Mouse (Mus musculus) spleen, postnatal 36 days (tissue): ENCODE results near the gene Adrb1.
"Not testable (repeated sequence)": the region's sequence is repeated elsewhere in the genome, so short reads cannot be mapped to it uniquely, and the experiment has no call there.

Experiments
- DNase-seq, 2 experiments: peaks; one replicate each; pipeline ENCODE4 v3.0.0; 2022; ENCODE audit warnings: low spot score in 2 of 2, mixed read lengths in 1 of 2

The Adrb1 gene

DNA sequence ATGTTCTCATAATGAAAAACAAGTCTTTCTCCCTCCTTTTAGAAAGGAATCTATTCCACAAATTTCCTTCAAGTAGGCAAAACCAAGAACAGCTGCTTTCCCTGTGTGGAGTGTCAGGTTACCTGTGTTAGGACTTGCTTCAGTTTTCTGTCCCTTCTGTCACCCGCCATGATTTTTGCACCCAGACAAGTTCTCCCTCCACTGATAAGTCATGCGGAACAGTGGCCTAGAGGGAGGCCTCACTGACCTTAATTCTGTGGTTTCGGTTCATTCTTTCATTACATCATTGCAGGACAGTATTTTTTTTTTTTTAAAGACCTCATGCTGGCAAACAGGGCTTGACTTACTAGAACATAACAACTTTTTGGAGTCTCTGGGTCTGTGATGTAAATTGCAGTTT is 27.3 kb downstream of the Adrb1 start:
- no peak for DNase-seq

DNA sequence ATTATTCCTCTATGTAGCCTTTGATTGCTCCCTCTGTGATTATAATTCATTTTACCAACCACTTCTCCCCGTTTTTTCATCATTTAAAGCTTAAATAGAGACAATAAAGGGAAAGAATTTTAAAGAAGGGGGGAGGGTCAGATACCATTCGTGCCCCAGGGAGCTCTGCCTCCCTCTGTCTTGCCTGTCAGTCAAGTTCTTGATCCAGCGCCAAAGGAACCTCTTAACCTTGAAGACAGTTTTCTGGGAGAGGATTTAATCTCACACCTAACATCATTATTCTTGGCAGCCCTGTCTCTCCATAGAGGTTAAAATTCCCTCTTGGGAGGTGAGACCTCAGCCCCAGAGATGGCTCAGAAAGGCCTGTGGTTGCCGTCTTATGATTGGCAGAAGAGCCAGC is 28.7 kb downstream of the Adrb1 start:
- DNase-seq: no peak

DNA sequence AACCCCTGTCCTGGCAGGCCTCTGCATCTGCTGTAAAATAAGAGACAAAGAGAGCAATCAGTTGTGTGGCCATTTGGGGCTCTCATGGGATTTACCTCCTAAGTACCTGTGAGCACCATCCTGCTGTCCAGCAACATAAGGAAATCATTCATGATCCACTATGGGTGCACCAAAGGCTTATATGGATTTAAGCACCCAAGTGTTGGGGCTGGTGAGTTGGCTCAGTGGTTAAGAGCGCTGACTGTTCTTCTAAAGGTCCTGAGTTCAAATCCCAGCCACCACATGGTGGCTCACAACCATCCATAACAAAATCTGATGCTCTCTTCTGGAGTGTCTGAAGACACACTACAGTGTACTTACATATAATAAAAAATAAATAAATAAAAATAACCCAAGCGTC is 32.5 kb downstream of the Adrb1 start:
- DNase-seq: not testable (repeated sequence)

DNA sequence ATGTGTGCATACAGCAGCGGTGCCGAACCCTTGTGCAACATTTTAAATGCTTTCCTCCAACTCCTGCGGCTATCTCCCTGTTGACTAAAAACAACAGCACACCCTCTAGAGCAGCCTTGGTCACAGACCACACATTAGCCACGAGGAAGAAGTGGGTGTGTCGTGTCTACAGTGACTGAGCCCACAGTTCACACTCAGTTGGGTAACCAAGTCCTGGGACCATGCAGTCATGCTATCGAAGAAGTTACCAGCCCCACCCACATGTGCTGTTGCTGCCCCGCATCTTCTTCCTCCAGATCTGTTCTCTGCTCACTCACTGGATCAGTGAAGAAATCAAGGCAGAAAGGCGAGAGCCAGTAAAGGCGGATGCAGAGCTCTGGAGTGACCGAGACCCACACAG is 34.4 kb downstream of the Adrb1 start:
- DNase-seq: no peak

DNA sequence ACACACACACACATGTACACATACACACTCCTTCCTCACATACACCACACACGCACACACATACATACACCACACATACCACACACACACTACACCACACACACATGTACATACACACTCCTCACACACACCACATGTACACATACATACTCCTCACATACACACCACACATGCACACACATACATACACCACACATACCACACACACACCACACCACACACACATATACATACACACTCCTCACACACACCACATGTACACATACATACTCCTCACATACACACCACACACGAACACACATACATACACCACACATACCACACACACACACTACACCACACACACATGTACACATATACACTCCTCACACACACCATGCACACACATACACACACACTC is 36.3 kb downstream of the Adrb1 start:
- DNase-seq: no peak

DNA sequence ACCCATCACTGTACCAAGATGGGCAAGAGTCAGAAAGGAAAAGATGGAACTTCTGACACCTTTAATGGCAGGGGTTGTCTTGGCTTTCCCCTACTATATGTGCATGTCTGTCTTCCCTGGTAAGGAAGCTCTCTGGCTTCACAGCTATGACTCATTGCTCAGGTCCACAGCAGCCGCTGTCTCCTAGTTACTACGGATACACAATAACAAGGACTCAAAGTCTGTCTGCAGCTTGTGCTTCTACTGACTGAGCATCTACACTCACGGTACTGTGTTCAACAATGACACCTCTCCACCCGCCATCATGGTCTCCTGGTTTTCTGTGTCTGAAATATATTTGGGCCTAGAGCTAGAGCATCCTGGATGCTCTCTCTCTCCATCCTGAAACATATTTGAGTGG is 37.7 kb downstream of the Adrb1 start:
- DNase-seq: no peak

DNA sequence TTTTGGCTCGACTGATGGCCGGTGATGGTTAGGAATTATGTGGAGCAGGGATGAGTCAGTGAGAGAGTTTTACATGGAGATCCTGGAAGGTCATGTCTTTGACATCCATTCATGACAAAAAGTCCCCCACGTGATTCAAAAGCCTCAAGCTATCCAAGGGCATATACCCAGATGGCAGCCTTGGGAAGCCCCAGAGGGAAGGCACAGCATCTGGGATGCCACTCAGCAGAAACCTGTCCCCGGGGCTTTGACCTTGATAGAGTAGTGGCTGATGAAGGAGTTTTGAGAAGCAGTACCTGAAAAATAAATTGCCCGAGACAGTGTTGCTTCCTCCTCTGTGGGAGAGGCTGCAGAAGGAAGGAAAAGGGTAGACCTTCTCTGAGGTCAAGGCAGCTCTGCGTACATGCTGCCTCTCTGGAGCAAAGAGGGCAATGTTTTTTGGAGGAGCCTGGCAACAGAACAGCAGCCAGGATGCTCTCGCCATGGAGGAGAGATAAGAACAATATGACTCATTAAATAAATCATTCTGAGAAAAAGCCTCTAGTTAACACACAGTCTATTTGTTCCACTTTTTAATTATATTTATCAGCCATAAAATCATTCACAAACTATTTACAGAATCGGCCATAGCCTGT is 38.4 kb downstream of the Adrb1 start:
- DNase-seq: no peak

DNA sequence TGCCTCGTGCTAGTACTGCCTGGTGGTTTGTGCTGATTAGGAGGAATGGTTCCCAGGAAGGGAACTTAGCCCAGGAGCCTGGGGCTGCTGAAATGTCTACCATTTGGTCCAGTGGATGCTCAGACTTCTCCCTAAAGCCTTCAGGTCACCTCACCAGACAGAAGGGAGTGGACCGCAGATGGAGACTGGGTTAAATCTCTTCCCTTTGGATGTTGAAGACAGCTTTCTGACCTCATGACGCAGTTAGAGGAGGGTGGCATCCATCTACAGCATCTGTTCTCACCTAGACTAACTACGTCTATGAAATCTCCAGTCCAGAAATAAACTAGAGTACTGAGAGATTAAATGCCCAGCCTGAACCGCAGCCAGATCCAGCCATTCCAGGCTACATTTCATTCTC is 39.1 kb downstream of the Adrb1 start:
- no peak for DNase-seq

DNA sequence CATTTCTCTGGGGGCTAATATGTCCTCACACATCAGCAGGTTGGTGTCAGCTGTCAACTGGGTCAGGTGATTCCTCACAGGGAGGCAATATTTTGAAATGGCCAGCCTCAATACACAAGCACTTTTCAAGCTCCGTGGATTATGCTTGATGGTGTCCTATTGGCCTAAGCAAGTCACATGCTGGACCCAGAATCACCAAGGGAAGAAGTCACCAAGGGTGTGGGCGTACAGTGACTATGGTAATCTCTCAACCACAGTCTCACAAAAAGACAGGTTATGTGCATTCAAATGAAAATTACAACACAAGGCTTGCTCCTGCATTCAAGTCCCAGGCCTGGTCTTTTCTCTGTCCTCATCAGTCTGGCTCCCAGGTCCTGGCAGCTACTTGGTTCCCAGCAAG is 39.7 kb downstream of the Adrb1 start:
- DNase-seq: no peak

DNA sequence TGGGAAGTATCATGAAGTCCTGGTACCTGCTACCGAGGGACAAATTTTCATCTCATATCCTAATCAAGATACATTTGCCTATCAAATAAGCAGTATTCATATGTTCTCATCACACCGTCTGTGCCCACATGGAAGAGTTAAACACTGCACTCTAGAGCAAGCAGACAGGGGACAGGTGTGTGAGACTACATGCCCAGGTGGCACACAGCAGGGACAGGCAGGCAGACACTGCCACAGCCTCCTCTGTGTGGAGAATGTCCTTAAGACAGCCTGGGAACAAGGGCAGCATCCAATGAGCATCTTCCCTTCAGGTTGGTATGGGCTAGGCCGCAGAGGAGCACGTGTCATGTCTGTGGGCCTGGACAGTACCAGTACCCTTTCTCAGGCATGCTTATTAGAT is 40.7 kb downstream of the Adrb1 start:
- DNase-seq: no peak

DNA sequence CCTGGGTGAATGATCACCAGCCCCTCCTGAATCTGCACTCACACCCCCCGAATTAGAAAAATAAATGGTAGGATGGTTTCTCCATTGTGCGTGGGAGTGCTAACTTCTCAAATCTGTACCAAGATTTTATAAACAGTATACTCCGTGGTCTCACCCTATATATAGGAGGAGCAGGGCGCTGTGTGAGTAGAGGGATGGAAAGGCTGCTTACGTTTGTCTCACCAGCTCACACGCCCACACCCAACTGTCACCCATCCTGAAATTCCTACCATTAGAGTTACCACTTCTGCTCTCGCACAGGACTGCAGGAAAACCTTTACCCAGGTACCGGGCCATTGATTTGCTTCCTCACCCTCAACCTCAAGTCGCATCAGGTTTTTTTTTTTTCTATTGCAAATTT is 47.0 kb downstream of the Adrb1 start:
- DNase-seq: no peak

DNA sequence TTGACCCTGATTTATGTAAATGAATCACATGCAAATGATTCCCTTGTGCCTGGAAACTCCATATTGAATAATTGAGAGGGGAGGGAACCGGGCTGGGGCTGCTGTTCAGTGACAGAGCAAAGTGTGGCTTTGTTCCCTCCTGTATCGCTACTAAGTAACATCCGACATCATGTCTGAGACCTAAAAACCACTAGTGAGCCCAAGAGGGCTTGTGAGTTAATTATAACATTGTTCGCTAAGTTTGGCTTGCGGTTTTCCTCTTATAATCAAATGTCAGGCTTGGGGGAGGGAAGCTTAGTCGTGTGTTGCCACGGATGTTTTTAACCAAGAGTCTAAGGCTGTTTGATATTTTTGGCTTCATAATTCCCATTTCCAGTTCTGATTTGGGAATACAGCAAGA is 50.2 kb downstream of the Adrb1 start:
- peak; percentile 68 to 70 for DNase-seq

DNA sequence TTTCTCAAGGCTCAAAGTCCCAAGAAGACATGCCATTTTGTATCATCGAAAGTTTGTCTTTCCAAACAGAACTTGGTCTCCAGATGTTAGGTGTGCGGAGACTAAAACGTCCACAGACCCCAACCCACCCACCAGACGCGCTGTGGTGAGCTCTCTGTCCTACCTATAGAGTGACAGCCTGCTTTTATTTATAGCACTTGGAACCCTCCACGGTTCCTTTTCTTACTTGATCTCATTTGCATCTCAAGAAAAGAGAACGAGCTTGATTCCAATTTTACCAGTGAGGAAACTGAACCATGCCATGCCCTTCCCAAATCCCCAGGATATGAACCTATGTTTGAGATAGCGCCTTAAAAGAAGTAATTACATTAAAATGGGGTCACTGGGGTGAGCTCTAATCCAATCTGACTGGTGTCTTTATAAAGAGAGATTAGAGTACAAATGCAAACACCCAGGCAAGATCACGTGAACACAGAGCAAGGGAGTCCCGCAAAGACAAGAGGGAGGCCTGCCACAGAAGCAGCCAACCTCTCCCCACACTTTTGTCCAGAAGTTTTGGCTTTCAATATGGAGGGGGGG is 51.5 kb downstream of the Adrb1 start:
- DNase-seq: no peak

DNA sequence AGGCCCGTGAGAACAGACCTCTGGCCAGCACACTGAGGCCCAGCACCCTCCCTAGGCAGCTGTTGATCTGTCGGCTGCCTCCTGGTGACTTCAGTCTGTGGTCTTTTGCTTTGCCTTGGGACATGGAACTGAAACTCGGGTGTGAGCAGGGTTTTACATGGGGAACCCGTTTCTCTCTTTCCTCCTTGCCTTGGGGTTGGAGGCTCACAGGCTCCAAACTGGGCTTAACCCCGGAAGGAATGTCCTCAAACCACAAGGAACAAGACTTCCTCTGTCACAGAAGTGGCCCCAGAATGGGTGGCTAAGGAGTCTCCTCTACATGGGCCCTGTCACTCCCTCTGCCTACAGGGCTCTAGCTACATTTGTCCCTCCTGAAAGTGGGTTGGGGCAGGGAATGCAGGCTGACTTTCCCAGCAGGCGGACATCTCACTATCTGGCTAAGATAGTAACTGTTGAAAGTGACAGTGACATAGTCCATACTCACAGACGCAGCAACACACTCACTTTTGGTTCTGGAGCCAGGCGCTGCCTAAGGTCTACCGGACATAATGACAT is 52.5 kb downstream of the Adrb1 start:
- DNase-seq: peak; percentile 69 to 71

DNA sequence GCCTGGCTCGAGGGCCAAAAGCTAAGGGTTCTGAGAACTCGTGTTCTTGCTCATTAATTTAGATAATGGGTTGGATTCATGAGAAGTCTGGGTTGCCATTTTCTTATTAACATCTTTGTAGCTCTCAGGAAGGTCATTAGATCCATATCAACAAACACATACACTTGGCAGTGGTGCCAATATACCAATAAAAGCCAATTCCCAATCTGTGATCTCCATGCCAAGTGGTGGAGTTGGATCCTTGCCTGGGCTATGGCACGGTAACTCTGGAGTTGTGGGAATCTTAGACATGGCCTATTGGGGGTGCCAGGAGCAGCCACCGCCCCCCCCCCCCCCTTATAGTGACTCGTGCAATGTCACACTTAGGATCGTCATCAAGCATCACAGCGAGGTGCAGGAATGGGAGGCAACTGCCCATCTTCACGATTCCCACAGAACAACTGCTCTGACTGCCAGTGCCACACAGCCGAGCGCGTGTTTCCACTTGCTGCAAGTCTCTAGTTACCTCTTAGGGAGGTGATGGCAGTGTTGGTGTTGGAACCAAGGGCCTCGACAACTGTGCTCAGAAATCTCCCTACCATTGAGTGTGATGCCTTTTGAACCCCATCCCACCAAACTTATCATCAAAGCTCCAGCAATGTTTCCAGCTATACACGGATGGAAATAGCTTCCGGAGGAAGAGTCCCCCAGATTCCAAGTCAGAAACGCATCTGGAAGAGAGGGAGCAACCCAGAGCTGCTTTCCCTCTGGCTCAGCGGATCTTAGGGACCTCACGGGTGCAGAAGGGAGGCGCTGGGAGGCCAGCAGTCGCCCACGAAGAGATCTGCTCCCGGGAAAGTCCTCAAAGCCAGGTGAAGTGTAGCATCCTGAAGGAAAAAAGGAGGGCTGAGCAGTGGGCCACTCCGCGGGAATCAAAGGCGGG is 53.2 kb downstream of the Adrb1 start:
- no peak for DNase-seq

DNA sequence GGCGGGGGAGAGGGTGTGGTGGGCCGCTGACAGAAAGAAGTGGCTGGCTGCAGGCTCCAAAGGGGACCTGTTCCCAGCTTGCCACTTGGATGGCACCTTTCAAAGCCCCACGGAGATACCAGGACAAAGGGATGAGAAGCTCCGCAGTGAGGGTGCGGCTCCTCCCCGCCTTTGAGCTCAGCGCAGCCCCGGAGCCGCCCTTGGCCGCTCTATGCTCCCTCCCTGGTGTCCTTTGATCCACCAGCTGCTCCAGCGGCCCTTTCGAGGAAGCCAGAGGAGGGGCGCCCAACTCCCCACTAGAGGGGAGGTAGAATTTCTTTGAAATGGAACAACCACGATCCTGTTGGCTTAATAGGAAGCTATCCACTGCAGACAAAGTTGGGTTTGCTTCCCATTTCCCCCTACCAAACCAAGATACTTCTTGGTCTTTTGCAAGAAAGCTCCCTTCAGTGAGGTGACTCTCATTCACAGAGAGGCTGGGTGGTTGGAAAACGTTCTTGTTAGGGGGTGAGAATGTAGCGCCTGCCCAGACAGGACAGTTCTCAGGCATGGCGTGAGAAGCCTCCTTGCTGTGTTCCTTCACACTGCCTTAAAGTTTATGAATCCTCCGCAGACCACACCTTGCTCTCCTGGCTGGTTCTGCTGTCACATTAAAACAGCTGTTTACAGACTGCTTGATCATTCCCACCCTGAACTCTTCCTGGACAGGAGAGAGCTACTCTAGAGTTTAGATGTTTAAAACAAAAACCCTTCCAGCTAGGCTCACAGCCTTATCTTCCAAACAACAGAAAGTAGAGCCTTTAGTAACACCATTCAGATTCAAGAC is 54.1 kb downstream of the Adrb1 start:
- DNase-seq: no peak

DNA sequence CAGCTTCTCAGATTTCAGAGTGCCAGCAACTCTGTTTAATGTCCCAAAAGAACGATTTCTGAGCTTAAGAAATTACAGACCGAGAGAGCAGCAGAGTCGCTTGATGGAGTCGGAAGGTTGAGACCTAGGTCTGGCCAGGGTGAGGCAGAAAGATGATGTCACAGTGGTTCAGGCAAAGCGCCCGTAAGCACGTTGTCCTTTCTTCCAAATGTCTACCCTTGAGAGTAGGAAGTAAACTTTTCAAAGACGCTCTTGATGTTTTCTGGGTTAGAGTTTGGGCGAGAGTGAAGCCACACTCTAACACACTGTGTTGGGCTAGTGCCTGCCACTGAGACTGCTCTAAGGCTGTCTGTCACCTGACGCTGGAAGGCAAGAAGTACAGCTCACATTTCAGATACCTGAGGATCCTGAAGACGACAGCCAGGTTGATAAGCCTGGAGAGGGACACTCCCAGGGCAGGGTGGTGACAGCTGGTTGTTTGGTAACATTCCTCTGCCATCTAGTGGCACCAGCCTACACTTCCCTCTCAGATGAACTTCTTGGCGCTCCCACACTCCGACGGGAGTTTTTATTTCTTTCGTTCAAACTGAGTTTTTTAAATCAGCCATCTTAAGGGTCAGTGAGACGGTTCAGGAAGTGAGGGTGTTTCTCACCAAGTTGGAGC is 54.9 kb downstream of the Adrb1 start:
- peak; percentile 47 to 51 for DNase-seq

DNA sequence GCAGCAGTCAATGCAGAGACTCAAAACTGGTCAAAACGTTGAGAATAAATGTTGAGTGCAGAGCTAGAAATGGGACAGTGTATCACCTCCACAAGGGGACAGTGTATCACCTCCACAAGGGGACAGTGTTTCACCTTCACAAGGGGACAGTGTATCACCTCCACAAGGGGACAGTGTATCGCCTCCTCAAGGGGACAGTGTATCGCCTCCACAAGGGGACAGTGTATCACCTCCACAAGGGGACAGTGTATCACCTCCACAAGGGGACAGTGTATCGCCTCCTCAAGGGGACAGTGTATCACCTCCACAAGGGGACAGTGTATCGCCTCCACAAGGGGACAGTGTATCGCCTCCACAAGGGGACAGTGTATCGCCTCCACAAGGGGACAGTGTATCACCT is 56.5 kb downstream of the Adrb1 start:
- not testable (repeated sequence) for DNase-seq
